Comparison of ENCODE assay signal across 8 mouse cellular contexts in the genomic region with DNA sequence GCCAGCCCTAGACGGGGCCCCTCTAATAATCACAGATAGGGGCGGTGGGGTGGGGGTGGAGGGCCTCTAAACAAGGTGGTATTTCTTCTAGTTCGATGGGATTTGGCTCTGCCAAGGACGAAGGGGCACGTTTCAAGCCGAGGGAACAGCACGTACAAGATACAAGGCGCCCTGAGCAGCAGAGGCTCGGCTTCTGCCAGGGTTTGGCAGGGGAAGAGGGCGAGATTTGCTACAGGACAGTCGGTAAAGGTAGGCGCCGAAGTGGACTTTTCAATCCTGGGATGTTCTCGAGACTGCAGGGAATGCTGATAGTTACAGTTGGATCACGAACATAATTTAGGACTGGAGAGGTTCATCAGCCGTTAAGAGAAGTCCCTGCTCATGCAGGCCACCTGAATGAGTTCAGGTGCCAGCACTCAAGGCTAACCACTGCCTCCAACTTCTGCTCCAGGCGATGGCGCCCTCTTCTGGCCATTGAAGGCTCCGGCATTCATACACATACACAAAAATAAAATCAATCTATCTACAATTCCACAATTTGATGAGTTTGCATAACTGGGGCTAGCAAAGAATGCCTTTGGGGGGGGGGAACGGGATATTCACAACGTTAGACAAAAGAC. TPM values are rescaled to one million over a fixed set of nuclear protein-coding genes. Genes with fewer than 3 reads are reported as not detected.
A peak's percentile ranks its signal among the peaks of the same experiment; 100 is the strongest.
DNase-seq lines count a peak whose midpoint lies in the region; TF ChIP-seq lines count a peak whose summit lies in the region.

No protein-coding gene starts in this region.

- H3K9ac ChIP-seq in heart, adult 2 months (ENCODE audit: low read depth, low read length) = peak overlapping the region; percentile 21

- H3K4me1 ChIP-seq in cortical plate, adult 2 months (ENCODE audit: control insufficient read depth, insufficient read depth, low read length) = no peaks in the 10 kb centered on the region
- peaks cover 1% of the 10 kb centered on the region; the same call in 1 of the 2 replicates for H3K4me1 ChIP-seq in heart, adult 2 months (ENCODE audit: control insufficient read depth, insufficient read depth, low read length)

- no peak for TF ChIP-seq POLR2A in cortical plate, adult 2 months (IDR thresholded peaks at IDR 0.05; ENCODE audit: extremely low read depth, insufficient read depth, low read length)
- 0 out of 2 replicates have a peak, but pooled peaks have one; percentile 11 for TF ChIP-seq POLR2A in heart, adult 2 months (IDR thresholded peaks at IDR 0.05; ENCODE audit: insufficient read depth, low read depth, low read length)

- H3K79me2 ChIP-seq in heart, adult 2 months (replicated peaks; ENCODE audit: control insufficient read depth, insufficient read depth, low read length) = peaks cover 7% of the 10 kb centered on the region; the same call in 1 of the 2 replicates

- no peak for TF ChIP-seq EP300 in heart, adult 2 months (IDR thresholded peaks at IDR 0.05; ENCODE audit: insufficient read depth, low read depth, low read length)

- H3K36me3 ChIP-seq in heart, adult 2 months (ENCODE audit: control insufficient read depth, insufficient read depth, low read length) = no peaks in the 10 kb centered on the region

- WGBS in heart, adult 2 months = 5% methylated on average over 21 of the region's 21 CpGs

- H3K27me3 ChIP-seq in heart, adult 2 months (ENCODE audit: control insufficient read depth, insufficient read depth, low read length) = no peaks in the 10 kb centered on the region; the same call in 1 of the 2 replicates

- intact Hi-C loops in heart, adult 2 months (cut with DNase I) = loop anchor here (2.0 to 10.0 kb wide), 2 partner anchors 30 to 194 kb away; a partner anchor contains a TSS

- peak; percentile 50 for TF ChIP-seq CTCF in cortical plate, adult 2 months (IDR thresholded peaks at IDR 0.05; ENCODE audit: extremely low read depth, insufficient read depth, low read length)
- peak; percentile 75 for TF ChIP-seq CTCF in heart, adult 2 months (IDR thresholded peaks at IDR 0.05)

- H3K27ac ChIP-seq in cortical plate, adult 2 months (ENCODE audit: insufficient read depth, low read length) = no peak overlapping the region
- peak overlapping the region; percentile 99 for H3K27ac ChIP-seq in heart, adult 2 months

- H3K4me3 ChIP-seq in cortical plate, adult 2 months (ENCODE audit: insufficient read depth, low read length) = no peak overlapping the region; the same call in 1 of the 2 replicates
- H3K4me3 ChIP-seq in heart, adult 2 months = peak overlapping the region; percentile 39

- peak; percentile 62 for DNase-seq in urinary bladder, postnatal 25 days (ENCODE audit: low spot score)
- DNase-seq in urinary bladder, postnatal 10 days (ENCODE audit: low spot score) = no peak
- peak; percentile 78 to 80 for DNase-seq in heart, adult 2 months
- DNase-seq in kidney, adult 9 months = peak; percentile 70
- DNase-seq in lung, postnatal 14 days = peak; percentile 80
- peak; percentile 64 for DNase-seq in skeletal muscle tissue, adult 2 months (ENCODE audit: low read depth, low spot score)
- DNase-seq in frontal cortex, postnatal 14 days (ENCODE audit: low spot score in 2 of 2) = no peak

RNA-seq across cellular contexts. Expression of a gene that starts 0.9 kb away (rescaled TPM):
- polyA plus RNA-seq in cortical plate, adult 2 months (2012; rRNA removed) = 25.4 and 26.8 TPM in 2 replicates
- total RNA-seq in heart, adult 2 months (2021) = 100 to 1,000 TPM; 122 to 137 TPM
- 122 and 127 TPM in 2 replicates for polyA plus RNA-seq in heart, adult 2 months (2012; rRNA removed)

RNA-seq across cellular contexts. Expression of a gene that starts 15.4 kb away (rescaled TPM):
- polyA plus RNA-seq in cortical plate, adult 2 months (2012; rRNA removed) = 7.6 and 8.9 TPM in 2 replicates
- total RNA-seq in heart, adult 2 months (2021) = 1 to 10 TPM; 5.2 to 5.8 TPM
- polyA plus RNA-seq in heart, adult 2 months (2012; rRNA removed) = 12.3 and 13.0 TPM in 2 replicates

RNA-seq across cellular contexts. Expression of a gene that starts 18.8 kb away (rescaled TPM):
- 0.56 and 0.66 TPM in 2 replicates for polyA plus RNA-seq in cortical plate, adult 2 months (2012; rRNA removed)
- under 1 TPM; 0.80 to 0.97 TPM for total RNA-seq in heart, adult 2 months (2021)
- 0.27 and 0.29 TPM in 2 replicates for polyA plus RNA-seq in heart, adult 2 months (2012; rRNA removed)

RNA-seq across cellular contexts. Expression of a gene that starts 28.5 kb away (rescaled TPM):
- 4.6 and 5.1 TPM in 2 replicates for polyA plus RNA-seq in cortical plate, adult 2 months (2012; rRNA removed)
- under 1 TPM; 0.29 to 0.34 TPM for total RNA-seq in heart, adult 2 months (2021)
- 1.1 and 2.3 TPM in 2 replicates for polyA plus RNA-seq in heart, adult 2 months (2012; rRNA removed)

Comparison
In these comparisons a context has a peak if more than half of its experiments do, and no peak if none do; other contexts are left out.
1. DNase-seq: peak in urinary bladder, postnatal 25 days (single experiment), heart, adult 2 months (2 of 2), kidney, adult 9 months (single experiment), lung, postnatal 14 days (single experiment) and skeletal muscle tissue, adult 2 months (single experiment); none in urinary bladder, postnatal 10 days (single experiment) and frontal cortex, postnatal 14 days (0 of 2).